Mouse (Mus musculus) ES-Bruce4 (cell line): ENCODE data around the gene Ptpn21.

Experiments
- CTCF ChIP-seq: IDR thresholded peaks from one replicate; pipeline ENCODE4 v1.8.1; 2011; ENCODE audit warnings: low read depth, low read length
- EP300 ChIP-seq: IDR thresholded peaks from 2 replicates; pipeline ENCODE4 v1.6.1; 2011; ENCODE audit warnings: low read depth, low read length; ENCODE audit not compliant: insufficient read depth
- POLR2A ChIP-seq: IDR thresholded peaks from one replicate; pipeline ENCODE4 v1.8.1; 2011; ENCODE audit warnings: low read length; ENCODE audit not compliant: insufficient read depth

- TF ChIP-seq EP300 (no peak), POLR2A (no peak), CTCF (no peak)
These were observed 16.2 kb downstream of the Ptpn21 start for GRCm38 (mm10) chr12:98721030-98721429.
